Mouse (Mus musculus): ENCODE results near the gene Col26a1. TPM values are rescaled to one million over a fixed set of nuclear protein-coding genes. Genes with fewer than 3 reads are reported as not detected.

Col26a1 gene
- total RNA-seq, 2 experiments from 2014 or later = 0.76 to 1.1 TPM

DNA sequence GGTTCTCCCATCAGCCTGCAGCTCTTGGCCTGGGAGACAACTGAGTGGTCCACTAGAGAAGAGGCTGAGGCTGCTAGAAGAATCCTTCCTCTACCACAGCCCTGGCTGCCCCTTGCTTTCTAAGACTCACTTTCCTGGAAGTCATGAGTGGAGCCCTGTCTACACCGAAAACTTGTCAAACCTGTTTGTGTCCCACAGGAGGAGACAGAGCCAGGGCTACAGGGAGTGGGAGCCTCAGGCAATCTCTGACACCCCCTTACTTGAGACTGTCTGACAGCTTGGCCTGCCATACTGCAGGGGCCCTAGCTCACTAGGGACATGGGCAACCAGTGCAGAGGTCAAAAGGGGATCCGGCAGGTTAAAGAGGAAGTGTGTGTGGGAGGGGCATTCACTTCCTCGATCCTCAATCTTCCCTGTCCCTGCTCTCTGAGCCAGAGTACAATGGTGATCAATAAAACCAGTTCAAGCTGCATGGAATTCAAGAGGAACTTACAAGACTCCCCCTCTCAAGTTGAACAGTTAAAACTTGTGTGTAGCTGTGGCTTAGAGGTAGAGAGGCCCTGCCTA is 180.8 kb downstream of the Col26a1 start:
- DNase-seq = no peak
- intact Hi-C loops (cut with DNase I) = no loop called here

- intact Hi-C loops (cut with DNase I) = no loop called here
- no peak for DNase-seq
Observed at GRCm38 (mm10) chr5:136697618-136698017, 185.4 kb downstream of the Col26a1 start.

- no peak for DNase-seq
- intact Hi-C loops (cut with DNase I) = no loop called here
Observed at GRCm38 (mm10) chr5:136696516-136696915, 186.5 kb downstream of the Col26a1 start.

DNA sequence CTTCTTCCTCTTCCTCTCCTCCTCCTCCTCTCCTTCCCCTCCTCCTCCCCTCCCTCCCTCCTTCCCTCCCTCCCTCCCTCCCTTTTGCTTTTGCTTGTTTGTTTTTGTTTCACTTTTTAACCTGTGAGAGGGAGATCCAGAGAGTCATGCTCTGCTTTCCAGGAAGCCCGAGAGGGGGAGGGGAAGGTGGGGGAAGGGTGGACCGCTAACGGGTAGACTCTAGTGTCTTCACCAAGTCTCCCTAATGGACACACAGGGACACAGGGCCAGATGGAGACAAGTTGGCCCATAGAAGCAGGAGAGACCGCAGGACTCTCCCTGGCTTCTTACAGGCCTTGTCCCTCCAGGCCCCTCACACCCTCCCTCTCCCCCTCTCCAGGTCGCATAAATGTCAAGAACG is 188.0 kb downstream of the Col26a1 start:
- no peak for DNase-seq
- intact Hi-C loops (cut with DNase I) = no loop called here

DNA sequence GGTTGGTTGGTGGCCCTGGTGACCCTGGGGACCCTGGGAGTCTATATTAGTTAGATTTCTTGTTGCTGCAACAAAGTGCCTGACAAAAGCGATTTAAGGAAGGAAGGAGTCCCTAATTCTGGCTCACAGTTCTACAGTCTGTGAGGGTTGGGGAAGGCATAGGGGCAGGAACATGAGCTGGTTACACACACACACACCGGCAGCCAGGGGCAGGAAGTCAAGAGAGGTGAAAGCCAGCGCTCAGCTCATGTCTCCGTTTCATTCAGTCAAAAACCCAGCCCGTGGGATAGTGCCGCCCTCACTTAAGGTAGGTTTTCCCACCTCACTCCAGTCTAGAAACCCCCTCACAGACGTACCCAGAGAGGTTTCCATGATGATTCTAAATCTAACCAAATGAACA is 189.6 kb downstream of the Col26a1 start:
- DNase-seq = no peak
- intact Hi-C loops (cut with DNase I) = no loop called here

DNA sequence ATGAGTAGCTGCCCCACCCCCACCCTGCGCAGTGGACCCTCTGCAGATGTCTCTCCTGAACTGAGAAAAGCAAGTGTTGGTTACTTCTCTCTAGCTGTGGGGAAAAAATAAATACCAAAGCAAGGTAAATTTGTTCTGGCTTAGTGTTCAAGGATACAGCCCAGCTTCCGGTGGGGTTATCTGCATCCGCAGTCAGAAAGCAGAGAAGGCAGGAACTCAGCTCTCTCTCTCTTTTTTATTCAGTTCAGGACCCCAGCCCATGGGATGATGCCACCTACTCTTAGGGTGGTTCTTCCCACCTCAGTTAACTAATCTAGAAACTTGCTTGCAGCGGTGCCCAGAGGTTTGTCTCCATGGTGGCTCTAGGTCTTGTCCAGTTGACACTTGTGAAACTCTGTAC is 190.2 kb downstream of the Col26a1 start, which contains the start of gene Myl10:
Gene Myl10 (plus strand): TSS at position 363 of the 400 bp plus-strand sequence.
- DNase-seq = no peak

More for the DNA sequence above, 190.2 kb downstream of the Col26a1 start, which contains the start of gene Myl10:
- intact Hi-C loops (cut with DNase I) = no loop called here

Other genes starting within 250 kb of the Col26a1 start
- gene Myl10, start 190.1 kb downstream of the Col26a1 start, total RNA-seq (2021) = not detected
- gene Ift22, start 24.9 kb upstream of the Col26a1 start, total RNA-seq (2021) = 10 to 100 TPM; 11.0 to 11.6 TPM
- gene Fis1, start 70.1 kb upstream of the Col26a1 start, total RNA-seq (2021) = 100 to 1,000 TPM; 178 to 185 TPM
- gene Cldn15, start 83.4 kb upstream of the Col26a1 start, total RNA-seq (2021) = 10 to 100 TPM in 1 of 2 experiments, 1 to 10 TPM in 1; 9.8 to 11.3 TPM
- 10 to 100 TPM; 36.9 to 45.6 TPM for gene Plod3, start 103.8 kb upstream of the Col26a1 start, total RNA-seq (2021)
- gene Znhit1, start 104.8 kb upstream of the Col26a1 start, total RNA-seq (2021) = 10 to 100 TPM; 58.2 to 67.8 TPM
- under 1 TPM in 1 of 2 experiments, not detected in 1; 0.11 TPM for gene Vgf, start 143.2 kb upstream of the Col26a1 start, total RNA-seq (2021)
- 10 to 100 TPM; 38.8 to 41.3 TPM for gene Ap1s1, start 162.9 kb upstream of the Col26a1 start, total RNA-seq (2021)
- 10 to 100 TPM; 28.1 to 42.8 TPM for gene Serpine1, start 189.1 kb upstream of the Col26a1 start, total RNA-seq (2021)
- gene Trim56, start 233.0 kb upstream of the Col26a1 start, total RNA-seq (2021) = 10 to 100 TPM; 19.9 to 23.0 TPM